Mouse (Mus musculus) ES-Bruce4 (cell line): ENCODE results near the gene Bag1. TPM values are rescaled to one million over a fixed set of nuclear protein-coding genes. Genes with fewer than 3 reads are reported as not detected.

Experiments
- H3K27ac ChIP-seq: 2 replicates; pipeline ENCODE4 v1.5.1; 2012; ENCODE audit warnings: low read length, inconsistent platforms; ENCODE audit not compliant: insufficient read depth
- H3K27me3 ChIP-seq: 2 replicates; pipeline ENCODE4 v1.6.1; 2012; ENCODE audit warnings: mild to moderate bottlenecking, low read length, inconsistent platforms; ENCODE audit not compliant: control insufficient read depth, poor library complexity, insufficient read depth, severe bottlenecking
- H3K36me3 ChIP-seq: 2 replicates; pipeline ENCODE4 v1.6.1; 2012; ENCODE audit warnings: inconsistent platforms, mild to moderate bottlenecking, low read length, moderate library complexity; ENCODE audit not compliant: control insufficient read depth, poor library complexity, insufficient read depth, severe bottlenecking
- H3K4me1 ChIP-seq: one replicate; pipeline ENCODE4 v1.8.1; 2011; ENCODE audit warnings: low read length; ENCODE audit not compliant: control insufficient read depth, insufficient read depth
- H3K4me3 ChIP-seq: 2 replicates; pipeline ENCODE4 v1.5.1; 2011; ENCODE audit warnings: low read depth, mild to moderate bottlenecking, low read length
- H3K9ac ChIP-seq: 2 replicates; pipeline ENCODE4 v1.6.1; 2012; ENCODE audit warnings: low read depth, mild to moderate bottlenecking, inconsistent platforms; ENCODE audit not compliant: poor library complexity, severe bottlenecking
- H3K9me3 ChIP-seq: replicated peaks from 2 replicates; pipeline ENCODE4 v1.6.1; 2012; ENCODE audit warnings: mild to moderate bottlenecking, low read length, inconsistent platforms; ENCODE audit not compliant: control insufficient read depth, poor library complexity, insufficient read depth, severe bottlenecking
- CTCF ChIP-seq: IDR thresholded peaks from one replicate; pipeline ENCODE4 v1.8.1; 2011; ENCODE audit warnings: low read depth, low read length
- EP300 ChIP-seq: IDR thresholded peaks from 2 replicates; pipeline ENCODE4 v1.6.1; 2011; ENCODE audit warnings: low read depth, low read length; ENCODE audit not compliant: insufficient read depth
- POLR2A ChIP-seq: IDR thresholded peaks from one replicate; pipeline ENCODE4 v1.8.1; 2011; ENCODE audit warnings: low read length; ENCODE audit not compliant: insufficient read depth
- polyA plus RNA-seq: library from polyadenylated mRNA; stranded (reverse); fragments of >200 nt; gene quantifications from 2 replicates; pipeline ENCODE4 v1.2.4, GENCODE M21; 2011; ENCODE audit warnings: low read depth; ENCODE audit not compliant: missing spikeins, insufficient read depth, insufficient read length

Gene Bag1
- polyA plus RNA-seq, 1 experiment, result 106 TPM

GRCm38 (mm10) chr4:40916592-40917155 is 31.4 kb downstream of the Bag1 start:
- H3K27ac ChIP-seq, result no peak overlapping the region
- no peak overlapping the region for H3K4me3 ChIP-seq
- TF ChIP-seq CTCF, result peak; percentile 61
- TF ChIP-seq EP300, result no peak
- TF ChIP-seq POLR2A, result no peak
- no peaks in the 10 kb centered on the region for H3K27me3 ChIP-seq
- H3K36me3 ChIP-seq, result no peaks in the 10 kb centered on the region
- H3K9ac ChIP-seq, result no peak overlapping the region
- no peaks in the 10 kb centered on the region for H3K9me3 ChIP-seq
- no peaks in the 10 kb centered on the region for H3K4me1 ChIP-seq

DNA sequence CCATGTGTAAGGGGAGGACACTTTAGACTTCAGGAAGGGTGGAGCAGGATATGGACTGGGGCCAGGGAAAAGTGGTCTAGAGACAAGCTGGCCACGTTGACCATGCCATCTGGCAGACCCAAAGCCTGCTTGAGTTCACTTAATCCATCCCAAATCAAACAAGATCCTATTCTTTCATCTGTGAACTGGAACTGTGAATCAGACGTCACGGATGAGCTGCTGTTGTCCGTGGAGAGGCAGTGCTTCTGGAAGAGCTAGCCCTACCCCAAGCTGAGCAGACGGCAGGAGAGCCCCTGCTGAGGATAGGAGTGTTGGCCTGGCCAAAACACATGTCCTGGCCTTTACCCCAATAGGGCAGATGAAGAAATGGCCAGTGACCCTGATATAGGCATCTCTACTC is 32.1 kb downstream of the Bag1 start:
- H3K36me3 ChIP-seq, result no peaks in the 10 kb centered on the region
- no peaks in the 10 kb centered on the region for H3K9me3 ChIP-seq
- H3K4me3 ChIP-seq, result no peak overlapping the region
- no peak overlapping the region for H3K27ac ChIP-seq
- no peaks in the 10 kb centered on the region for H3K4me1 ChIP-seq
- TF ChIP-seq CTCF, result no peak
- no peak for TF ChIP-seq POLR2A
- TF ChIP-seq EP300, result no peak
- no peaks in the 10 kb centered on the region for H3K27me3 ChIP-seq
- no peak overlapping the region for H3K9ac ChIP-seq

DNA sequence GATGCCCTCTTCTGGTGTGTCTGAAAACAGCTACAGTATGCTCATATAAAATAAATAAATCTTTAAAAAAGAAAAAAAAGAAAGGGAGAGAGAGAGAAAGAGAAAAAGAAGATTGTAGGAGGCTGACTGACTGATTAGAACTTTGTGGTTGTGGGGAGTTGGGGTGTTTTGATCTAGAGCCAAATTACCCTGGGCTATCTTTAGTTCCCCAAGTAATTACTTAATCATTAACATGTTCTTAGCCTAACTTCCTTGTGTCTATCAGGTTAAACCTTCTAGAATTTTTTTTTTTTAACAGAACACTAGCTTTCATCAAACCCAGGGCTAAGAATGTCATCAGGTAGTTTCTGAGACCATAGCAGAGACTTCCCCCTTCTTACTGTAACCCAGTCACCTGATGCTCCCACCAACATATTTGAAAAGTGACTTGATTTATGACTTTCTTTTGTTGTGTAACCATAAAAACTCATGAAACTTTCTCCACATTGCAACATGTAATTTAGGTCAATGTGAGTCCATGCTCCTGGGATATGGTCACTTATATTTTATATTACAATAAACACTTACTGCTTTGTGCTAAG is 33.7 kb downstream of the Bag1 start:
- no peaks in the 10 kb centered on the region for H3K27me3 ChIP-seq
- TF ChIP-seq CTCF, result no peak
- no peak for TF ChIP-seq EP300
- TF ChIP-seq POLR2A, result no peak
- H3K9me3 ChIP-seq, result no peaks in the 10 kb centered on the region
- no peak overlapping the region for H3K9ac ChIP-seq
- no peak overlapping the region for H3K27ac ChIP-seq
- H3K4me1 ChIP-seq, result peaks cover 2% of the 10 kb centered on the region
- H3K4me3 ChIP-seq, result no peak overlapping the region
- H3K36me3 ChIP-seq, result no peaks in the 10 kb centered on the region

DNA sequence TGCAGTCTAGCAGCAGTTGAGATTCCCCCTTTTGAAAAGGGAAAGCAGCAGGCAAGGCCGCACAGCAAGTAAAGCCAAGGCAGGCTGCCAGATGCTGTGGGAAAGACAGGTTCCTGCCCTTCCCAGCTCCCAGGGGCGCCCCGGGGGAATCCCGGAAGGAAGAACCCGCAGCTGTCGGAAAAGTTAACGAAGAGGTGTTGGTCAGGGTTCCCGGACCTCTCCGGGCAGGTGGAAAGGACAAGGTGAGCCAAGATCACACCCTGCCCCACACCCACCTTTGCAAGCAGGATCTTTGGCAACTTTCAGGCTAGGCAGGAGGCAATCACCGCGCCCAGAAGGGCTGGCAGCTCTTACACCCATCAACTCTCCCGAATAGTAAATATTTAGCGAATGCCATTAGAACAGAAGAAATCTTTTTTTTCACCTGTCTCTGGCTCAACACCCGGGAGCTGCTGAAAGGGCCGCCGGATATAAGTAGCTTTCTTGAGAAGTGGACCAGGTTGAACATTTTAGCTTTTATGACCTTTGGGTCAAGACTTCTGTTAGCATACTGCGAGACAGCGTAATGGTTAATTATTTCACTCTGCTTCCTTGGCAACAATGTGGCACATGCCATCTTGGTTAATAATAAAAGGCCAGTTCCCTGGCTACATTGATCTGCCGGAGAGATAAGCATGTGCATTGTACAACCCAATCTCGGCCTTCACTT is 39.7 kb downstream of the Bag1 start:
- Histone ChIP-seq H3K4me1 (peaks cover 2% of the 10 kb centered on the region), H3K27ac (peak overlapping the region; percentile 58), H3K27me3 (no peaks in the 10 kb centered on the region), H3K36me3 (no peaks in the 10 kb centered on the region), H3K9ac (peak overlapping the region; percentile 19), H3K4me3 (peak overlapping the region; percentile 11), H3K9me3 (no peaks in the 10 kb centered on the region)
- no peak for TF ChIP-seq CTCF
- TF ChIP-seq POLR2A, result no peak
- TF ChIP-seq EP300, result peak; percentile 15; the same call in 1 of the 2 replicates

DNA sequence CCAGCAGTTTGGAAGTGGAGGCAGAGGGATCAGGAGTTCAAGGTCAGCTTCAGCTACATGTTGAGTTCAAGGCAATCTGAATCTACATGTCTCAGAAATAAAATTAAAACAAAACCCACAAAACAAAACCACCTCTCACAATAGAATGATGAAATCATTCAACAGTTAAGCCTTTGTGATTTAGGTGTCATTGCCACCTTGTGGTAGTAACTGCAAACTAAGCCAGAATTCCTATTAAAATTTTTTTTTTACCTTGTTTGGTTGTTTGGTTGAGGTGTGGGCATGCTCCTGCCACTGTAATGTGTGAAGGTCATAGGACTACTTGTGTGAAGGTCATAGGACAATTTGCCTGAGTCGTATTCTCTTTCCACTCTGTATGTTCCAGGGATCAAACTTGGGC is 41.8 kb downstream of the Bag1 start:
- no peaks in the 10 kb centered on the region for H3K36me3 ChIP-seq
- no peak overlapping the region for H3K27ac ChIP-seq
- no peak overlapping the region for H3K4me3 ChIP-seq
- no peaks in the 10 kb centered on the region for H3K9me3 ChIP-seq
- no peaks in the 10 kb centered on the region for H3K27me3 ChIP-seq
- H3K4me1 ChIP-seq, result peaks cover 4% of the 10 kb centered on the region
- no peak overlapping the region for H3K9ac ChIP-seq
- TF ChIP-seq EP300 (no peak), POLR2A (no peak), CTCF (no peak)

DNA sequence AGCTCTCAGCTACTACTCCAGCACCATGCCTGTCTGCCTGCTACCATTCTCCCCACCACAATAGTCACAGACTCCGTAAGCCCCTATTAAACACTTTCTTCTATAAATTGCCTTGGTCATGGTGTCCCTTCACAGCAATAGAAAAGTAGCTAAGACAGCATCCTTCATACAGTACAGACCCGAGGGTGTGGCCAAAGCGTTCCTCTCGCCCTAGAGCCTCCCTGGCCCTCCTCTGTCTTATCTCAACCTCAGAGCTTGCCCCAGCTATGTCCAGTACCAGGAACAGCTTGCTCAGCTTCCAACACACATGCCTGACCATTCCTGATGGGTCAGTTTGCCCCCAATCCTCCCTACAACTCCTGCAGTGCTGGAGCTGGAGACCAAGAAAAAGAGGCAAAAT is 47.5 kb downstream of the Bag1 start:
- no peak overlapping the region for H3K27ac ChIP-seq
- no peaks in the 10 kb centered on the region for H3K27me3 ChIP-seq
- peaks cover 1% of the 10 kb centered on the region for H3K4me1 ChIP-seq
- H3K9ac ChIP-seq, result no peak overlapping the region
- no peak overlapping the region for H3K4me3 ChIP-seq
- H3K9me3 ChIP-seq, result peaks cover 5% of the 10 kb centered on the region; the same call in 1 of the 2 replicates
- no peaks in the 10 kb centered on the region for H3K36me3 ChIP-seq
- TF ChIP-seq EP300 (no peak), CTCF (no peak), POLR2A (no peak)
